Mouse (Mus musculus): ENCODE results near the gene Thoc7. TPM values are rescaled to one million over a fixed set of nuclear protein-coding genes. Genes with fewer than 3 reads are reported as not detected.
"Not testable (repeated sequence)": the region's sequence is repeated elsewhere in the genome, so short reads cannot be mapped to it uniquely, and the experiment has no call there.

Gene Thoc7
- polyA plus RNA-seq, 1 experiment, result 71.1 TPM

DNA sequence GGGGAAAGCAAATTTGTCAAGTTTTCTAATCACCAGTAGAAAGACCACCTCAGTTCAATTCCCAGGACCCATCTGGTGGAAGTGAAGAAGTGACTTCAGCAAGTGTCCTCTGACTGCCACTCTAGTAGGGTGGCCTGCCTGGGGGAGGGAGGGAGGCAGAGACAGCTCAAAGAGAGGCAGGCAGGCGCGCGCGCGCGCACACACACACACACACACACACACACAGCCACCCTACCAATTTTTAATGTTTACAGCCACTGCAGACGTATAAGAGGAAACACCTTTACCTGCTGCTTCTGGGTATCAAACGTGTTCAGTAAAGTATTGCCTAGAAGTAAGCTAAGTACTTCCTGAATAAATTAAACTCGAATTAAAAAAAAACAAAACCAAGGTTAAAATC is 1.6 kb downstream of the Thoc7 start:
- no peak for TF ChIP-seq CTCF (IDR thresholded peaks at IDR 0.05; ENCODE audit: control insufficient read depth, insufficient read depth, low read length)
- no peak for TF ChIP-seq POLR2A (IDR thresholded peaks at IDR 0.05; ENCODE audit: borderline replicate concordance, control insufficient read depth, low read depth, low read length)
- 0% methylated on average over 9 of the region's 9 CpGs for WGBS
- Histone ChIP-seq H3K4me3 (replicated peaks; ENCODE audit: control insufficient read depth, low read depth, low read length) (peak overlapping the region; percentile 85), H3K27ac (ENCODE audit: control insufficient read depth, insufficient read depth, low read depth, low read length, poor library complexity) (no peak overlapping the region), H3K4me1 (ENCODE audit: control insufficient read depth, insufficient read depth, low read length) (no peaks in the 10 kb centered on the region)

DNA sequence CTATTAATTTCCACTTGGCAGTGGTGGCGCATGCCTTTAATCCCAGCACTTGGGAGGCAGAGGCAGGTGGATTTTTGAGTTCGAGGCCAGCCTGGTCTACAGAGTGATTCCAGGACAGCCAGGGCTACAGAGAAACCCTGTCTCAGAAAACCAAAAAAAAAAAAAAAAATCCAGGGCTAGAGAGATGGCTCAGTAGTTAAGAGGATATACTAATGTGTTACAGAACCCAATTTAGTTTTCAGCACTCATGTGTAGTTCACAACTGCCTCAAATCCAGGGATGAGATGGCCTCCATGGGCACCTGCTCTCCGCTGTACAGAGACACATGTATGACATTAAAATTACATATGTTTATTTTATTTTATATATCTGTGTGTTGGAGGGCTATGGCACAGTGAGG is 9.5 kb downstream of the Thoc7 start:
- H3K27ac ChIP-seq (ENCODE audit: control insufficient read depth, insufficient read depth, low read depth, low read length, poor library complexity); H3K4me3 ChIP-seq (replicated peaks; ENCODE audit: control insufficient read depth, low read depth, low read length); H3K4me1 ChIP-seq (ENCODE audit: control insufficient read depth, insufficient read depth, low read length): not testable (repeated sequence)
- 90% methylated on average over 3 of the region's 3 CpGs for WGBS

DNA sequence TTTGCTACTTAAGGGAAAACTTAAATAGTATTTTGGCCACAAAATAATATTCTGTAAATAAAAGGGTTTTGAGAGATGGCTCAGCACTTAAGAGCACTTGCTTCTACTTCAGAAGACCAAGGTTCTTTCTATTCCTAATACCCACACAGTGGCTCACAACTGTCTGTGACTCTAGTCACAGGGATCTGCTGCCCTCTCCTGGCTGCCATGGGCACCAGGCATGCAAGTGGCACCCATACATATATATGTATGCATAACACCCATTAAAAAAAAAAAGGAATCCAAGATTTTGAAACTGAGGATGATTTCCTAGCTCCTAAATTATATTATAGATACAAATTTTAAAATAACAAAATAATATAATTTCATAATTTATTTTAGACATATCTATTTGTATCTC is 11.3 kb downstream of the Thoc7 start:
- Histone ChIP-seq H3K27ac (ENCODE audit: control insufficient read depth, insufficient read depth, low read depth, low read length, poor library complexity) (no peak overlapping the region), H3K4me3 (replicated peaks; ENCODE audit: control insufficient read depth, low read depth, low read length) (no peak overlapping the region), H3K4me1 (ENCODE audit: control insufficient read depth, insufficient read depth, low read length) (no peaks in the 10 kb centered on the region)
- TF ChIP-seq POLR2A (IDR thresholded peaks at IDR 0.05; ENCODE audit: borderline replicate concordance, control insufficient read depth, low read depth, low read length) (no peak), CTCF (IDR thresholded peaks at IDR 0.05; ENCODE audit: control insufficient read depth, insufficient read depth, low read length) (peak; percentile 75)

DNA sequence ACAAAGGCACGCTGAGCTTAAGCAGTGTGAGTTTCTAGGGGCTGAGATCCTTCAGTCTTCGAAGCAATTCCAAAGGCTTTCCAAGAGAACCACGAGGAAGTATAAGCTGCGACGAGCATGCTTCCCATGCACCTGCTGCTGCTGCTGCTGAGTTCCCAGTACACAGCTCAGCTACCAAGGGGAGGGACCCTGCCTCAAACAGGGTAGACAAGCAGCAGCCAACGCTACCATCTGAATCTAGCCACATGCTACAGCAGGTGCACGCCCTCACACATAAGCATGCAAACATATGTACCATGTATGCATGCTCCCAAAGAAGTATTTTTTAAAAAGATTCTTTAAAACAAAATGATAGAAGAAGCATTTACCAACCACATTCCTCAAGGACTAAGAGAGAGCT is 13.3 kb downstream of the Thoc7 start:
- WGBS, result 94% methylated on average over 7 of the region's 7 CpGs
- no peaks in the 10 kb centered on the region for H3K4me1 ChIP-seq (ENCODE audit: control insufficient read depth, insufficient read depth, low read length)
- no peak for TF ChIP-seq POLR2A (IDR thresholded peaks at IDR 0.05; ENCODE audit: borderline replicate concordance, control insufficient read depth, low read depth, low read length)
- TF ChIP-seq CTCF (IDR thresholded peaks at IDR 0.05; ENCODE audit: control insufficient read depth, insufficient read depth, low read length), result no peak
- H3K4me3 ChIP-seq (replicated peaks; ENCODE audit: control insufficient read depth, low read depth, low read length), result no peak overlapping the region
- H3K27ac ChIP-seq (ENCODE audit: control insufficient read depth, insufficient read depth, low read depth, low read length, poor library complexity), result no peak overlapping the region

DNA sequence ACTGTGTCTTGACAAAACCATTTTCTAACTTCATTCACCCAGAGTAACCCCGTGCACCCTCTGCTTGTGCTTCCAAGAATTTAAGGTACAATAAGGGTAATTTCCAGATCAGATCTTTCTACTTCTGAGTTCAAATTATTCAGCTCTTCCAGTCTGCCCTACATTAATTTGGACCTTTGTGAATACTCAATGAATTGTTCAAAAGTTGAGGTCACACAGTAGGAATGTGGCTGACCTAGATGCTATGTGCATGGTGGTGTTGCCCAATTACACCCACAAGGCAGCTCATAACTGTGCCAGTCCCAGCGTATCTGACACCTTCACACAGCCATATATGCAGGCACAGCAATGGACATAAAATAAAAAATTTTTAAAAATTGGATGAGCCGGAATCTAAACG is 17.0 kb downstream of the Thoc7 start:
- H3K27ac ChIP-seq (ENCODE audit: control insufficient read depth, insufficient read depth, low read depth, low read length, poor library complexity), result no peak overlapping the region
- no peak for TF ChIP-seq CTCF (IDR thresholded peaks at IDR 0.05; ENCODE audit: control insufficient read depth, insufficient read depth, low read length)
- TF ChIP-seq POLR2A (IDR thresholded peaks at IDR 0.05; ENCODE audit: borderline replicate concordance, control insufficient read depth, low read depth, low read length), result no peak
- H3K4me3 ChIP-seq (replicated peaks; ENCODE audit: control insufficient read depth, low read depth, low read length), result no peak overlapping the region
- WGBS, result 89% methylated on average over 4 of the region's 4 CpGs
- no peaks in the 10 kb centered on the region for H3K4me1 ChIP-seq (ENCODE audit: control insufficient read depth, insufficient read depth, low read length)

DNA sequence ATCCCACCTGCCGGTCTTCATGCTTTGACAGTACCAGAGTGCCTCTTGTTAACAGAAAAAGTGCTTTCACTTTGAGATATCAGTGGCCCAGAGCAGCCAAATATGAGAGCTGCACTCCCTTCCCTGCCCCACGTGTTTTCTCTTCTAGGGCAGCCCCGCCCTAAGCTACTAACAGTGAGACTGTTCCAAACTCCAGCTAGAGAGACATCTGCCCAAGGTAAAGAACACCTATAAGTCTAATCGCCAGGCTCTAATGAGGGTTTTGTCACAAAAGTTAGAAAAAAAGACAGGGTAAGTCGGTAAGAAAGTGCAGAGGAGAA is 27.6 kb downstream of the Thoc7 start:
- H3K4me3 ChIP-seq (replicated peaks; ENCODE audit: control insufficient read depth, low read depth, low read length), result no peak overlapping the region
- H3K27ac ChIP-seq (ENCODE audit: control insufficient read depth, insufficient read depth, low read depth, low read length, poor library complexity), result no peak overlapping the region
- TF ChIP-seq POLR2A (IDR thresholded peaks at IDR 0.05; ENCODE audit: borderline replicate concordance, control insufficient read depth, low read depth, low read length) (no peak), CTCF (IDR thresholded peaks at IDR 0.05; ENCODE audit: control insufficient read depth, insufficient read depth, low read length) (no peak)
- no peaks in the 10 kb centered on the region for H3K4me1 ChIP-seq (ENCODE audit: control insufficient read depth, insufficient read depth, low read length)
- 41% methylated on average over 5 of the region's 5 CpGs for WGBS

DNA sequence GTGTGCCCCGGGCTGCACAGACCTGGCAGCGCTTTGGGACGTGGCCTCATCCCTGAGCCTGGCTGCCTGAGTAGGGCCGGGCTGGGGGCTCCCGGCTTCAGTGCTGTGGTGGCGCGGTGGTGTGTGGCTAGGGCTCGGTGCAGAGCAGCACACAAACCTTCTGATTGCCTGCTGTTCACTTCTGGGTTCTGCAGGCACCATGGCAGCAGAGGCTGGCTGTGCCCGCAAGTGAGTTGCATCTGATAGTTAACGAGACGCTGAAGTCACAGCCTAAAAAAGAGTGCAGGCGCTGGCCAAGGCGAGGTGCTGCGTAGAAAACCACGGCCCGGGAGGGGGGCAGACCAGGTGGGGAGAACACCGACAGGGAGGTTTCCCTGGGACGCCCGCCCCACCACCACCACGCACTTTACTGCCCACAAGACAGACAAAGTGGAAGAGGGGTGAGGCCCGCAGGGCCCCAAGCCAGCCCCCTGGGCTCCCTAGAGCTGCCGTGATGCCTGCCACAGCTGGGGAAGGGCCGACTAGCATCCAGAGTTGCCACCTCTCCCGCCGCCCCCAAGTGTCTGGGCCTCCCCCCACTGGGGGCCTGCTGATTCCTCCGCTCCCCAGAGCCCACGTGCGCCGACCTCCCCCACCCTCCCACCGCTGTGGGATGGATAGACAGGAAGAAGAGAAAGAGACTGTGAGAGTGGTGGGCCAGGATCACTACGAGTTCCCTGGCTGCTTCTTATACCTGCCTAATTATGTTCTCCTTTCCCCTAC is 28.2 kb downstream of the Thoc7 start:
- Histone ChIP-seq H3K27ac (ENCODE audit: control insufficient read depth, insufficient read depth, low read depth, low read length, poor library complexity) (no peak overlapping the region), H3K4me1 (ENCODE audit: control insufficient read depth, insufficient read depth, low read length) (no peaks in the 10 kb centered on the region), H3K4me3 (replicated peaks; ENCODE audit: control insufficient read depth, low read depth, low read length) (no peak overlapping the region)
- WGBS, result 19% methylated on average over 31 of the region's 31 CpGs
- TF ChIP-seq POLR2A (IDR thresholded peaks at IDR 0.05; ENCODE audit: borderline replicate concordance, control insufficient read depth, low read depth, low read length) (no peak), CTCF (IDR thresholded peaks at IDR 0.05; ENCODE audit: control insufficient read depth, insufficient read depth, low read length) (no peak)

DNA sequence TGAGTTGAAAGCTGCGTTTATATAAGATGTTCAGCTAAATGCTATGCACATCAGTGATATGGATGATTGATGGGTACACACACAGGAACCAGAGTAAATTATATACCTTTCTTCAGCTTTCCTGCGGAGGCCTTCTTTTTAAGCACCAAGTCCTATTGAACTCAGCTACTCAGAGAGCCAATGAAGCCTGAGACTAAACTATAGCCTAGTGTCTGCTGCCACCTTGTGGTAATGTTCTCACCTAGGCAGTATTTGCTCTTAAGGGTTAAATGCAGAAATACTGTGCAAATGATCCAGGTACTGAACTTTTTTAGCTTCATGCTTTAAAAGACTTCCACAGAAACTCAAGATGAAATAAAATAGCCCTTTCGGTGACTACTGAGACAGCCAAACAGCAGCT is 44.0 kb downstream of the Thoc7 start:
- no peaks in the 10 kb centered on the region for H3K4me1 ChIP-seq (ENCODE audit: control insufficient read depth, insufficient read depth, low read length)
- no peak overlapping the region for H3K4me3 ChIP-seq (replicated peaks; ENCODE audit: control insufficient read depth, low read depth, low read length)
- no peak overlapping the region for H3K27ac ChIP-seq (ENCODE audit: control insufficient read depth, insufficient read depth, low read depth, low read length, poor library complexity)
- TF ChIP-seq POLR2A (IDR thresholded peaks at IDR 0.05; ENCODE audit: borderline replicate concordance, control insufficient read depth, low read depth, low read length) (no peak), CTCF (IDR thresholded peaks at IDR 0.05; ENCODE audit: control insufficient read depth, insufficient read depth, low read length) (0 out of 2 replicates have a peak, but pooled peaks have one; percentile 16)
- WGBS, result 41% methylated on average over 3 of the region's 3 CpGs

DNA sequence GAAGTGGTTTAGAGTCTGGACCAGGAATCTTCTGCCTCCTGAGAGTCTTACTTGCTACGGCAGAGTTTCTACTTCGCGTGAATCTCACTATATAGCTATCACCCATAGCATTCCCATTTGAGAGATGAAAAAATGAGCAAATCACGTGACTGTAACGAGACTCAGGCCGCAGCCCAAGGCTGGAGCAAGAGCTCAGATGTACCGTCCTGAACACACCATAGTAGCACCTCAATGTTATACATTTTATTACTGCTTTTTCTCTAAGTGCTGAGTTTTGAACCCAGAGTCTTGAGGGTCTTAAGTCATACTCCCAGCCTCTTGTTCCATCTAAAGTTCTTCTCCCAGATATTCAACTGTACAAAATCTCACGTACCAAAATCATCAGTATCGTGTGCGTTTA is 44.4 kb downstream of the Thoc7 start:
- no peak for TF ChIP-seq CTCF (IDR thresholded peaks at IDR 0.05; ENCODE audit: control insufficient read depth, insufficient read depth, low read length)
- no peak for TF ChIP-seq POLR2A (IDR thresholded peaks at IDR 0.05; ENCODE audit: borderline replicate concordance, control insufficient read depth, low read depth, low read length)
- H3K4me3 ChIP-seq (replicated peaks; ENCODE audit: control insufficient read depth, low read depth, low read length), result no peak overlapping the region
- H3K27ac ChIP-seq (ENCODE audit: control insufficient read depth, insufficient read depth, low read depth, low read length, poor library complexity), result no peak overlapping the region
- no peaks in the 10 kb centered on the region for H3K4me1 ChIP-seq (ENCODE audit: control insufficient read depth, insufficient read depth, low read length)
- WGBS, result 81% methylated on average over 10 of the region's 10 CpGs
